35 mouse cellular contexts compared by ENCODE assay signal in genomic region chr8:8084652-8085051, GRCm38 (mm10).
DNase-seq lines count a peak whose midpoint lies in the region; ATAC-seq lines count a peak whose summit lies in the region.
"Had no signal": no experiment of that assay in that cellular context is flagged by ENCODE, and none has a peak within 500 bp of the region (broad histone marks: within the 10 kb centered on the region; RNA-seq: fewer than 3 reads in every experiment).

No protein-coding gene starts in this region.

- ATAC-seq in intestine, embryonic 16.5 days = no peak
- ATAC-seq: forebrain, embryonic 15.5 days; inflammation-experienced regulatory T-cells, adult 6 months; midbrain, embryonic 15.5 days; Patski had no signal

- no peak overlapping the region for H3K9ac ChIP-seq in intestine, embryonic 16.5 days (ENCODE audit: low read depth, low read length)
- H3K9ac ChIP-seq: embryonic facial prominence, embryonic 13.5 days; forebrain, embryonic 15.5 days; heart, embryonic 13.5 days; hindbrain, embryonic 15.5 days; kidney, embryonic 15.5 days; limb, embryonic 15.5 days; liver, embryonic 14.5 days; lung, embryonic 14.5 days; midbrain, embryonic 15.5 days; neural tube, embryonic 15.5 days; stomach, embryonic 15.5 days had no signal

- H3K4me3 ChIP-seq in intestine, embryonic 16.5 days (ENCODE audit: low read length) = no peak overlapping the region
- H3K4me3 ChIP-seq: embryonic facial prominence, embryonic 13.5 days; forebrain, embryonic 10.5 days; forebrain, embryonic 15.5 days; heart, embryonic 13.5 days; hindbrain, embryonic 10.5 days; hindbrain, embryonic 15.5 days; kidney, embryonic 15.5 days; layer of hippocampus, adult 2 months; limb, embryonic 10.5 days; limb, embryonic 15.5 days; midbrain, embryonic 10.5 days; midbrain, embryonic 15.5 days; neural tube, embryonic 15.5 days; stomach, embryonic 15.5 days had no signal

- H3K27ac ChIP-seq in intestine, embryonic 16.5 days (ENCODE audit: low read length) = no peak overlapping the region
- H3K27ac ChIP-seq: embryonic facial prominence, embryonic 13.5 days; forebrain, embryonic 10.5 days; forebrain, embryonic 15.5 days; heart, embryonic 13.5 days; hindbrain, embryonic 10.5 days; hindbrain, embryonic 15.5 days; kidney, embryonic 15.5 days; layer of hippocampus, adult 2 months; limb, embryonic 10.5 days; limb, embryonic 15.5 days; liver, embryonic 14.5 days; midbrain, embryonic 10.5 days; midbrain, embryonic 15.5 days; neural tube, embryonic 15.5 days; stomach, embryonic 15.5 days had no signal

- no peaks in the 10 kb centered on the region for H3K36me3 ChIP-seq in intestine, embryonic 16.5 days (ENCODE audit: control insufficient read depth, insufficient read depth, low read length)
- H3K36me3 ChIP-seq: embryonic facial prominence, embryonic 13.5 days; forebrain, embryonic 10.5 days; forebrain, embryonic 15.5 days; heart, embryonic 13.5 days; hindbrain, embryonic 10.5 days; hindbrain, embryonic 15.5 days; kidney, embryonic 15.5 days; limb, embryonic 10.5 days; limb, embryonic 15.5 days; midbrain, embryonic 10.5 days; midbrain, embryonic 15.5 days; neural tube, embryonic 15.5 days; stomach, embryonic 15.5 days had no signal

- H3K4me1 ChIP-seq in intestine, embryonic 16.5 days (ENCODE audit: control insufficient read depth, insufficient read depth, low read length) = no peaks in the 10 kb centered on the region
- H3K4me1 ChIP-seq: embryonic facial prominence, embryonic 13.5 days; forebrain, embryonic 10.5 days; forebrain, embryonic 15.5 days; heart, embryonic 13.5 days; hindbrain, embryonic 10.5 days; hindbrain, embryonic 15.5 days; kidney, embryonic 15.5 days; limb, embryonic 10.5 days; limb, embryonic 15.5 days; midbrain, embryonic 10.5 days; midbrain, embryonic 15.5 days; neural tube, embryonic 15.5 days; stomach, embryonic 15.5 days had no signal

- H3K4me2 ChIP-seq in intestine, embryonic 16.5 days (ENCODE audit: low read depth, low read length) = no peak overlapping the region
- H3K4me2 ChIP-seq: embryonic facial prominence, embryonic 13.5 days; forebrain, embryonic 15.5 days; heart, embryonic 13.5 days; hindbrain, embryonic 15.5 days; kidney, embryonic 15.5 days; limb, embryonic 15.5 days; lung, embryonic 14.5 days; midbrain, embryonic 15.5 days; neural tube, embryonic 15.5 days; stomach, embryonic 15.5 days had no signal

- 78% methylated on average over 2 of the region's 2 CpGs for WGBS in intestine, embryonic 16.5 days

- DNase-seq in frontal cortex, adult 2 months (ENCODE audit: extremely low spot score in 1 of 2, low spot score in 1 of 2) = peak; percentile 64 to 67
- DNase-seq in frontal cortex, postnatal 10 days (ENCODE audit: low spot score in 2 of 2) = no peak
- peak; percentile 39 for DNase-seq in right cerebral cortex, adult 18-20 months
- DNase-seq in right cerebral cortex, postnatal 4 days = no peak
- DNase-seq in left cerebral cortex, adult 9 months (ENCODE audit: low spot score in 2 of 2) = peak; percentile 37
- DNase-seq in cerebellum, postnatal 10 days = no peak
- DNase-seq: adrenal gland, postnatal 10 days; cerebellum, adult 11 months; cerebellum, adult 9-10 months; gastrocnemius, postnatal 10 days; heart, postnatal 14 days; kidney, adult 18-20 months; kidney, postnatal 25 days; lung, embryonic 14.5 days; lung, postnatal 14 days; retina, postnatal 1 day; thymus, postnatal 25 days had no signal

- no peaks in the 10 kb centered on the region for H3K9me3 ChIP-seq in intestine, embryonic 16.5 days (ENCODE audit: control insufficient read depth, low read length)
- H3K9me3 ChIP-seq: embryonic facial prominence, embryonic 13.5 days; forebrain, embryonic 15.5 days; hindbrain, embryonic 10.5 days; hindbrain, embryonic 15.5 days; kidney, embryonic 15.5 days; limb, embryonic 10.5 days; limb, embryonic 15.5 days; midbrain, embryonic 10.5 days; midbrain, embryonic 15.5 days; neural tube, embryonic 15.5 days; stomach, embryonic 15.5 days had no signal

- no peaks in the 10 kb centered on the region for H3K27me3 ChIP-seq in intestine, embryonic 16.5 days (replicated peaks; ENCODE audit: control insufficient read depth, insufficient read depth, low read length)
- H3K27me3 ChIP-seq: embryonic facial prominence, embryonic 13.5 days; forebrain, embryonic 15.5 days; heart, embryonic 13.5 days; hindbrain, embryonic 15.5 days; kidney, embryonic 15.5 days; limb, embryonic 15.5 days; midbrain, embryonic 15.5 days; neural tube, embryonic 15.5 days; Patski; stomach, embryonic 15.5 days had no signal

Comparison
In these comparisons a context has a peak if more than half of its experiments do, and no peak if none do; other contexts are left out.
1. DNase-seq: peak in frontal cortex, adult 2 months (2 of 2), right cerebral cortex, adult 18-20 months (single experiment) and left cerebral cortex, adult 9 months (2 of 2); none in frontal cortex, postnatal 10 days (0 of 2), right cerebral cortex, postnatal 4 days (single experiment) and cerebellum, postnatal 10 days (0 of 2).